Mouse (Mus musculus): ENCODE measurements around the gene Naa80.
"Not testable (repeated sequence)": the region's sequence is repeated elsewhere in the genome, so short reads cannot be mapped to it uniquely, and the experiment has no call there.

Gene Naa80

GRCm38 (mm10) chr9:107573774-107574173 lies 4.9 kb upstream of the Naa80 start:
- not testable (repeated sequence) for DNase-seq (ENCODE audit: low spot score)

- no peak for DNase-seq (ENCODE audit: low spot score)
Observed at GRCm38 (mm10) chr9:107575579-107576356, 2.9 kb upstream of the Naa80 start.

- no peak for DNase-seq (ENCODE audit: low spot score)
Observed at GRCm38 (mm10) chr9:107576357-107577107, 2.2 kb upstream of the Naa80 start, which contains the start of gene Hyal1. TSS of gene Hyal1 (plus strand) at chr9:107576927.

GRCm38 (mm10) chr9:107577871-107578270 lies 816 bp upstream of the Naa80 start:
- DNase-seq (ENCODE audit: low spot score) = no peak

DNA sequence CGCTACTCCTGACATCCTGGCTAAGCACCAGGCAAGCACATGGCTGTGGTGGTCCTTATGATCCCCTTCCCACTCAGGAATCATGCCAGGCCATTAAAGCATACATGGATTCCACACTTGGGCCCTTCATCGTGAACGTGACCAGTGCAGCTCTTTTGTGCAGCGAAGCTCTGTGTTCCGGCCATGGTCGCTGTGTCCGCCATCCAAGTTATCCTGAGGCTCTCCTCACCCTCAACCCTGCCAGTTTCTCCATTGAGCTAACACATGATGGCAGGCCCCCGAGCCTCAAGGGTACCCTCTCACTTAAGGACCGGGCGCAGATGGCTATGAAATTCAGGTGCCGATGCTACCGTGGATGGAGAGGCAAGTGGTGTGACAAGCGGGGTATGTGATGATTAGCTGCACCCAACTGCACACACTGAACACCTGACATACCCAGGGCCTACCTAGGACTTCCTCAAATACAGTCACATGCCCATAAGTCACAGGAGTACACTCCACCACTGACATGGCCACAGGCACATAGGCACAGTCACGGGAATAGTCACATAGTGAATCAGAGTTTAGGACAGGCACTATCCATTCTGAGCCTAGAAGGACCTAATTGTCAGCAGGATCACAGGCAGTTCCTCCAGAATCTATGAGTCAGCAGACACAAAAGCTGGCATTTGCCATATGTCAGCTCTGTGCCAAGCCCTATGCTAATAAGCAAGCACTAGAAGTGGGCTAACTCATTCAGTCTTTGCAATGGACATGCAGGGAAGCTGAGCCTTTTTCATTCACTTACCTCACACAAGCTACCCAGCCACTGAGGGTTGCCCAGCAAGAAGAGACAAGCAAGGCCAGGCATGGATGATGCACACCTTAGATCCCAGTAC lies 575 bp downstream of the Naa80 start:
- no peak for DNase-seq (ENCODE audit: low spot score)

DNA sequence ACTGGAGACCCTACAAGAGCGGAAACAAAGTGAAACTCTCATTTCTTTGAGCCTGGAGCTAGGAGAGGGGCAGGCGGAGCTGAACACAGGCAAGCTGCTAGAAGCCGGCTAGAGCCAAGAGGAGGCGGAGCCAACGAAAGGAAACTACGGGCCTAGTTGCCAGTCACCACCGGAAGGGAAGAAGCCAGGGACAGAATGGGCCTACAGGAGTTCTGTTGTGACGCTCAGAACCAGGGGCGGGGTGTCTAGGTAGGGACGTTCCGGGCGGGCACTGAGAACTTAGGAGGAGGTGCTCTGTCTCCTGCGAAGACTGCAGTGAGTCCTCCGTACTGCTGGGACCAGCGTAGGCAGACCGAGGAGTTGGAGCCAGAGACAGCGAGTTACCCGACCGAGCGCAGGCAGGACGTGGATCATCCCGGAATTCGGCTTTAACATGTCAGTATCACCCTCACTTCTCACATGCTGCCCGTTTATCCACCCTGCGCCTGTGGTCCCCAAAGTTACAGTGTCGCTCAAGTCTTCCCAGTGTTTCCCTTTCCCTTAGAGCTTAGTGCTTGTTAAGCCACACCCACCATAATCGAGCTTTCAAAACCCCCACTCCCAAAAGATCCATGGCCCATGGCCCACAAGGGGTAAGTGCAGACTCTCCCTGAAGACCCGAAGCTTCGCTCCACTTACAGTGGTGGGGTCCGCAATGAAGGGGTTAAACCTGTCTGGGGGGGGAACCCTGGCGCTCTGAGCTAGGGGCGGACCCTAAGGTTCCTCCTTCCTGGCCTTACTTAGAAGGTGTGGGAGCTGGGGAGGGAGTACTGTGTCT lies 2.0 kb downstream of the Naa80 start, which contains the start of gene Hyal3:
Gene Hyal3 (plus strand): TSS at position 318 of the 817 bp plus-strand sequence.
- peak; percentile 90 for DNase-seq (ENCODE audit: low spot score)

GRCm38 (mm10) chr9:107581584-107581983 lies 2.9 kb downstream of the Naa80 start:
- DNase-seq (ENCODE audit: low spot score) = no peak

DNA sequence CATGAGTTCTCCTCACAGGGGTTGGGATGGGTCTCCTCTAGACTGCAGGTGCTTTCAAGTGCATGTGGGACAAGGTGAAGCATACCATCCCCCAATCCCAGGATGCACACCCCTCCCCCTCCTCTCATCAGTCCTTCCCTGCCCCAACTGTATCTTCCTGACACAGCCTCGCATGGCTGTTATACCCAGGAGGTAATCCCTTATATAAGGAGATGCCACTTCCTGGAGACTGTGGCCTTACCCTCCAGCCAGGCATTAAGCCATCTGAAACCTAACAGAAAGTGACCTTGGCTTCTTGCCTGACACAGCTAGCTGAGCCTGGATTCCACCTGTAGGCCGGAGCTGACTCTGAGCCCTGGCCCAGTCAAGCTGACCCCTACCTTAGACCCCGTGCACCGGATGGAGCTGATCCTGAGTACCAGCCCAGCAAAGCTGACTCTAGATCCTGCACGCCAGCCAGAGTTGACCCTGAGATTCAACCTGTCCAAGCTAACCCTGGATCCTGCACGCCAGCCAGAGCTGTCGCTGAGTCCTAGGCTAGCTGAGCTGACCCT lies 3.9 kb downstream of the Naa80 start:
- no peak for DNase-seq (ENCODE audit: low spot score)

DNA sequence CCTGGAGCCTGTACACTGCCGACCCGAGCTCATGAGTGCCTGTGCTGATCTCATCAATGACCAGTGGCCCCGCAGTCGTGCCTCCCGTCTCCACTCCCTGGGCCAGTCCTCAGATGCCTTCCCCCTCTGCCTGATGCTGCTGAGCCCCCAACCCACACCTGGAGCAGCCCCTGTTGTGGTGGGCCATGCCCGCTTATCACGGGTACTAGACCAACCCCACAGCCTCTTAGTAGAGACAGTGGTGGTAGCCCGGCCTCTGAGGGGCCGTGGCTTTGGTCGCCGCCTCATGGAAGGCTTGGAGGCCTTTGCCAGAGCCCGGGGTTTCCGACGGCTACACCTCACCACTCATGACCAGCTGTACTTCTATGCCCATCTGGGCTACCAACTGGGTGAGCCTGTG lies 4.5 kb downstream of the Naa80 start:
- DNase-seq (ENCODE audit: low spot score) = no peak

DNA sequence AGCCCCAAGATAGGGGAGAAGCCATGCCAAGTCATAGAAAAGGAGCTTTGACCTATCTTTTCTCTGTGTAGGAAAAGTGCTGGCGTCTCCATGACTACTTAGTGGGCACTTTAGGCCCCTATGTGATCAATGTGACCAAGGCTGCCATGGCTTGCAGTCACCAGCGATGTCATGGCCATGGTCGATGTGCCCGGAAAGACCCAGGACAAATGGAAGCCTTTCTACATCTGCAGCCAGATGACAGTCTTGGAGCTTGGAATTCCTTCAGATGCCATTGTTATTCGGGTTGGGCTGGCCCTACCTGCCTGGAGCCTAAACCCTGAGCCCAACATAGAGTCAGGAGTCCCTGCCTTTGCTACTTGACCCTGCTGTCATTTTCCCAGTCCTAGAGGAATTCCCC lies 7.8 kb downstream of the Naa80 start:
- DNase-seq (ENCODE audit: low spot score) = no peak

DNA sequence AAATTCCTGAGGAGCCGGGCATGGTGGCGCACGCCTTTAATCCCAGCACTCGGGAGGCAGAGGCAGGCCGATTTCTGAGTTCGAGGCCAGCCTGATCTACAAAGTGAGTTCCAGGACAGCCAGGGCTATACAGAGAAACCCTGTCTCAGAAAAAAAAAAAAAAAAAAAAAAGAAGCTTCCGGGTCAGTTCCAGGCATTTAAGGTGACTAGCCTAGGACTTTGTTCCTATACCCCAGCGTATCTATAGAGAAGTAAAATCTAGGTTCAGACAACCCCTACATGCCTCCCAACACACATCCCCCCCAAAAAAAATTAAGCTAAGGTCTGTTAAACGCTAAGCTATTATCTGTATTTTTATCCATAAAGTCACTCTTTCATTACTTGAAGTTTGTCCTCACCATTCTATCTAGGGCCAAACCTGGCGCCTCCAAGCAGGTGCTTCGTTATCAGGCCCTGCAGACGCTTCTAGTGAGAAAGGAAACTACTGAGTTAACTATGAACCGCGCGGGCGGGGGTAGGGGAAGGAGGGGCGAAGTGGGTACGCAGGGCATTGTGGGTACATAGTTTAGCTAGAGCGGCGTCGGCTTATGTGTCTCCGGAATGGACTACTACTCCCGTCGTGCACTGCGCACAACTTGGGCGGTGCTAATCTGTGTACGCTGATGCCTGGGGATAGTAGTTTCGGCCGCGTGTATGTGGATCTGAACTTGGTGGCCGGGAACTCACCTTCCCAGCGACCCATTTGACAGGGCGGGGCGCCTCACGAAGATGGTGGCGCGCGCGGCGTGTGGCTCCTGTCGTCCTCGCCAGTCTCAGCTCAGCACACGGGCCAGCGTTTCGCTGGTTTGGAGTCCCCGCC lies 8.5 kb downstream of the Naa80 start, which contains the start of gene Ifrd2:
Gene Ifrd2 (plus strand): TSS at position 669 of the 859 bp plus-strand sequence.
- peak; percentile 99 for DNase-seq (ENCODE audit: low spot score)

DNA sequence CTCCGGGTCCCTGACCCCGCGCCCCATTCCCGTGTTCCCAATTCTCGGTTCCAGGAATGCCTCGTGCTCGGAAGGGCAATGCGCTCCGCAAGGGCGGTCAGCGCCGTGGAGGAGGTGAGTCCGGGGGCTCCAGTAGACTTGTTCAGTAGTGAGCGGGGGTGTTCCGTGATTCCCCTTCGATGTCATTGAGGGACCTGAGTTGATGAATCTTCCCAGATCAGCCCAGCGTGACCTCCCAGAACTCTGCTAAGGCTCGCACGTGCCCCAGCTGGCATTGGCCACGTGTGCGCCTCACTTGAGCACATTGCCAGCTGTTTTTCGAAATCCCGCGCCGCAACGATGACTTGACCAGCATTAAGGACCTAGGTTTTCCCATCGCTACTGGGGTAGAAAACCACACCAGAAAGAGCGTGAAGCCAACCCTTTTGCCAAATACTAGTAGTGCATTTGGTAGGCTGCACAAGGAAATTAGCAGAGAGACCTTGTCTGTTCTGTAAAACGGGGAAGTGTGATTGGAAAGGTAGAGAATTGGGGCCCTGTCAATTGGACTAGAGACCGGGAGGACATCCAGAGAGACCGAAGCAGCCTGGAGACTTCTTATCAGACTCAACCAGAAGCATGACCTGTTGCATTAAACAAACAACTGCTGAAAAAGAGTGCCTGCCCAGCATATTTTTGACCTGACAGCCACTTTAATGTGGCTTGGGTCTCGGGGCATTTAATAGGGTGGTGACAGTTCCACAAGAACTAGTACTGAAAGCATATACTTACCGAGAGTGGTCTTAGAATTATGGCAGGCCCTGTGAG lies 9.3 kb downstream of the Naa80 start:
- no peak for DNase-seq (ENCODE audit: low spot score)

- no peak for DNase-seq (ENCODE audit: low spot score)
Observed at GRCm38 (mm10) chr9:107590058-107590772, 11.5 kb downstream of the Naa80 start.

DNA sequence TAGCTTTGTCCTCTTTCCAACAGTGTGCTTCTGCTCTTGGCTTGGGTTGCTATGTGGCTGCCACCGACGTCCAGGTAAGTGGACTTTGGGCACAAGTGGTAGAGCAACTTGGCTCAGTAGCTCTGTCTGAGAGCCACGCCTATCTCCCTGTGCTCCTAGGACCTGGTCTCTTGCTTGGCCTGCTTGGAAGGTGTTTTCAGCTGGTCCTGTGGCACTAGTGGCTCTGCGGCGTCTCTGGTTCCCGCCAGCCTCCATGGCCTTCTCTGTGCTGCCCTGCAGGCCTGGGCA lies 12.0 kb downstream of the Naa80 start:
- DNase-seq (ENCODE audit: low spot score) = no peak

GRCm38 (mm10) chr9:107593101-107593976 lies 14.7 kb downstream of the Naa80 start:
- DNase-seq (ENCODE audit: low spot score) = no peak

DNA sequence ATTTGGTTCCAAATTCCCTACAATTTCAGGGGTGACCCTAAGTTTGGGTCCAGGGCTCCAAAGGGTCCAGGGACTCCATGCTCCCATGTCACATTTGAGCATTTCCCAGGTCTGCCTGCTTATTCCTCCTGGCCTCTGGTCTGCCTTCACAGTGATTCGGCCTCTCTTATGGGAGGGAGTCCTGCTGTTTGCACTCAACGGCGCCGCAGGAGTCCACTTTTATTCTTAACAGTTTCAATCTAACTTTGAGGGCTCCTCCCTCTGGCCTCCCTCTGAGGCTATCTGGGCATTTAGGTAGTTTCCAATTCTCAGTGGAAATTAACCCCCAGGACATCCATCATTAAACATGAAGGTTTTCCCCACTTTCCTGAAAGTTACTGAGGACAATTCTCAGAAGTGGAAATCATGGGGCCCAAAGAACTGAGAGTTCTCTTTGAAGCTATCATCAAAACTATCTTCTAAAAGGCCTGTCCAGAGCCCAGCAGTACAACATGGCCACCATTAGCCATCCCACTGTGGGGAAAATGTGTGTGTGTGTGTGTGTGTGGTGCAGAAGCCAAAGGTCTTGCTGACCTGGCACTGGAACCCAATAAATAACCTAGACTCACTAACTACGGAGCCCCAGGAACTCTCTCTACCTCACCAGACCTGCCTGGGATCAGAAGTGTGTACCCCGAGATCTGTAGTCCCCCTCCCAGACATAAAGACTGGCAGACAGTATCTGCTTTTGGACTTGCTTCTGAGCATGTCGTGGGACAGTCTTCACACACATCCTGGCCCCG lies 15.8 kb downstream of the Naa80 start:
- no peak for DNase-seq (ENCODE audit: low spot score)
